Mouse (Mus musculus) erythroblast, embryonic 14.5 days (primary cell): Measurements from ENCODE around the gene Cenpu. TPM values are rescaled to one million over a fixed set of nuclear protein-coding genes. Genes with fewer than 3 reads are reported as not detected.

Source experiments
- H3K27me3 ChIP-seq: 2 replicates; pipeline ENCODE4 v1.6.1; 2012; ENCODE audit warnings: inconsistent platforms; ENCODE audit not compliant: control insufficient read depth
- H3K36me3 ChIP-seq: 2 replicates; pipeline ENCODE4 v1.6.1; 2012; ENCODE audit warnings: mild to moderate bottlenecking, inconsistent platforms; ENCODE audit not compliant: control insufficient read depth
- H3K4me1 ChIP-seq: 2 replicates; pipeline ENCODE4 v1.6.1; 2012; ENCODE audit warnings: inconsistent platforms; ENCODE audit not compliant: control insufficient read depth
- H3K4me3 ChIP-seq: replicated peaks from 2 replicates; pipeline ENCODE3; 2012; ENCODE audit warnings: moderate library complexity, mild to moderate bottlenecking, inconsistent platforms
- H3K9me3 ChIP-seq: 2 replicates; pipeline ENCODE4 v1.6.1; 2012; ENCODE audit warnings: low read length, inconsistent platforms, mixed read lengths; ENCODE audit not compliant: control insufficient read depth
- GATA1 ChIP-seq: IDR thresholded peaks from 2 replicates; pipeline ENCODE4 v1.6.1; 2012; ENCODE audit warnings: low read length, inconsistent platforms, mixed read lengths
- TAL1 ChIP-seq: IDR thresholded peaks from 3 replicates; pipeline ENCODE4 v1.6.1; 2012; ENCODE audit warnings: low read length, inconsistent platforms, mixed read lengths
- polyA plus RNA-seq: library from polyadenylated mRNA; stranded (reverse); fragments of >175 nt; gene quantifications from 2 replicates; pipeline ENCODE4 v1.2.3, GENCODE M21; 2012

The Cenpu gene
- polyA plus RNA-seq, 1 experiment = 2.4 TPM

DNA sequence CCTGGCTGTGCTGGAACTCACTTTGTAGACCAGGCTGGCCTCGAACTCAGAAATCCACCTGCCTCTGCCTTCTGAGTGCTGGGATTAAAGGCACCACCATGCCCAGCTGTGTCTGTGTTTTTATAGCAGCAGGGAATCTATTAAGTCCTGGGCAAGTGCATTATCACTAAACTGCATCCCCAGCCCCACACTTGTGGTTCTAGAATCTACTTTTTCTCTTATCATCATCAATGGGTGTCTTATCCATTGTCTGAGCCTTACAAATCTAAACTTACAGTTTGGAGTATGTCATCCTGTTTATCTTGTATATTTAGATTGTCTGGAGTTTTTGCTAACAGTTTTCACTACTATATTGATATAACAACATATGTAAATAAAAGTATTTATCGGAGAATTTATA lies 36.8 kb downstream of the Cenpu start:
- no peak overlapping the region for H3K4me3 ChIP-seq
- no peaks in the 10 kb centered on the region for H3K9me3 ChIP-seq
- H3K27me3 ChIP-seq = no peaks in the 10 kb centered on the region
- H3K36me3 ChIP-seq = peaks cover 79% of the 10 kb centered on the region
- TF ChIP-seq TAL1 (no peak), GATA1 (no peak)
- peaks cover 37% of the 10 kb centered on the region for H3K4me1 ChIP-seq

DNA sequence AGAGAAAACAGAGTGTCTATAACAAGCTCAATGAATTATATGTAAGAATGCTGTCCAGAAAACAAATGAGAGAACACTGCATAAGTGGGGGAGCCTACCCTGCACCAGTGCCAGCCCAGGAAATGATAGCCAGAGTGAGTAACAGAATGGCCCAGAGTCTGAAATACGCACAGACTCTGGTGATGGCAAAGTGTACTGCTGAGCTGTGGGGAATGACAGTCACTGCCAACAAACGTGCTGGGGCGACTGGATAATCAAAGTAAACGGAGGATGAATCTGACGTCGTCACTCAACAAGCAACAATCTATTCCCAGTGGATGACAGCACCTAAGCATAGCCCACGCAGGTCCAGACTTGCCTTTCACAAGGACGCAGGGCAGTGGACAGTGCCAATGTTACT lies 41.2 kb downstream of the Cenpu start:
- TF ChIP-seq GATA1 (no peak), TAL1 (no peak)
- H3K4me1 ChIP-seq = peaks cover 40% of the 10 kb centered on the region
- no peak overlapping the region for H3K4me3 ChIP-seq
- H3K36me3 ChIP-seq = peaks cover 80% of the 10 kb centered on the region
- H3K9me3 ChIP-seq = no peaks in the 10 kb centered on the region
- H3K27me3 ChIP-seq = no peaks in the 10 kb centered on the region

DNA sequence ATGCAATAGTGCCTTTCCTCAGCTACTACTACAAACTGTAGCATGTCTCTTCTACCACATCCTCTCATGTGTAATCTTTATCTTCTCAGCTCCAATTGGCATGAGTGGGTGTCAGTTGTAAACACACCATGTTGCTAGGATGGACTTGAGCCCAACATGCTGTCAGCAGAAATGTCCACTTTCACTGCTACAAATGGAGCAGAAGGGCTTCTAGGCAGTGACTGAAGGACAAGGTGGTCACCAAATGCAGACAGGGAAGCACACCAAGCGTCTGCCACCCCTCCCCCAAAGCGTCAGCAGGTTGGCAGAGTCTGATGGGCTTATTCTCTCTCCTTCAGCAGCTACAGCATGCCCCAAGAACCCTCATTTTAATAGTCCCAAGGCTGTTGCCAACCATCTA lies 41.9 kb downstream of the Cenpu start:
- no peaks in the 10 kb centered on the region for H3K9me3 ChIP-seq
- TF ChIP-seq GATA1 = no peak
- TF ChIP-seq TAL1 = no peak
- peaks cover 42% of the 10 kb centered on the region for H3K4me1 ChIP-seq
- peaks cover 84% of the 10 kb centered on the region for H3K36me3 ChIP-seq
- H3K27me3 ChIP-seq = no peaks in the 10 kb centered on the region
- H3K4me3 ChIP-seq = no peak overlapping the region

DNA sequence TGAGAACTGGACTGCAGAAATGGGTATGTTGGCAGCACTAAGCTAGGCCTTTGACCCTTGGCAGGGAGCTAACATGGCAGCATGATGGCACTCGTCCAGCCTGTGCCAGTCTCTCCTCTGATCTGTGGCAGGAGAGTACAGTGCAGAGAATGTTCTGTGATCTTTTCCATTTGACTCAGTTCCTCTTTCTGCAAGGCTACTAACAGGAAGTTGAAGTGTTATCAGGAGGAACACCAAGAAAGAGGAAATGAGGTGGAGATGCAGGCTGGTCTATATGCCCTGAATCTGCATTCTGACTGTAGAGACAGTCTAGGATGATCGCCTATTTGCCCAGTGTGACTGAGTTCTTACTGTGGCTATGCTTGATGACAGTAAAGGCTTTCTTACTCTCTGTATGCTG lies 43.8 kb downstream of the Cenpu start:
- no peaks in the 10 kb centered on the region for H3K27me3 ChIP-seq
- H3K4me1 ChIP-seq = peaks cover 50% of the 10 kb centered on the region
- no peak overlapping the region for H3K4me3 ChIP-seq
- TF ChIP-seq GATA1 (no peak), TAL1 (no peak)
- no peaks in the 10 kb centered on the region for H3K9me3 ChIP-seq
- H3K36me3 ChIP-seq = peaks cover 87% of the 10 kb centered on the region

DNA sequence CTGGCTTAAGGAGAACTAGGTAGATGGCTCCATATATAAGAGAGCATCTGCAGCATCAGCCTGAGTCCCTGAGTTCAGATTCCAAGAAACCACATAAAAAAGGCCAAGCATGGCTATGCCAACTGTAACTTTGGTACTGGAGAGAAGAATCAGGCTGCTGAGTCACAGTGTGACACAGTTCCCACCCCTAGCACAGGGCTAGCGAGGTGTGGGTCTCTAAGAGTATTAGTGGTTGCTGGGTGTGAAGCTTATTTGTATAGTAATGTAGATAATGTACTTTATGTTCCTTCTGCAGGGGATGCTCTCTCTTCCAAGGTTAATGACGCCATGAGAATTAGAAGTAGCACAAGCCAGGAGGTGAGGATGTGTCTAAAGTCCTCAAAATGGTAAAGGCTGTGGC lies 44.7 kb downstream of the Cenpu start:
- TF ChIP-seq GATA1 (no peak), TAL1 (no peak)
- Histone ChIP-seq H3K4me3 (no peak overlapping the region), H3K36me3 (peaks cover 88% of the 10 kb centered on the region), H3K4me1 (peaks cover 44% of the 10 kb centered on the region), H3K9me3 (no peaks in the 10 kb centered on the region), H3K27me3 (no peaks in the 10 kb centered on the region)

DNA sequence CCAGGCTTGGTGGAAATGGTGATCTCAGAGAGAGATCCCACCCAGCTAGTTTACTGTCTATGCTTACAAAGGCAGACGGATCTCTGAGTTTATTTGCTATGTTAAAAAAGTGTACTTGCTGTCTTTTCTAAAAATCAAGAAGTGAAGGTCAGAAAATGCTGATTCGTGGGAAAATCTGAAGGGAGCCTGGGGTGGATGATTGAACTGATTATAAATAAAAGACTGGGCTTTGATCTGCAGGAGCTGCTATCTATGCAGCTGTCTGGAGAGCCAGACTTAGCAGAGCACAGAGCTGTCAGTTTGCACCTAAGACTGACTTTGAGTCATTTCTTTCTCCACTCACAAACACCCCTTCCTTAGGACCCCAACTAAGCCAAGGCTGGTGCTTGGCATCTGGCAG lies 45.6 kb downstream of the Cenpu start:
- Histone ChIP-seq H3K9me3 (no peaks in the 10 kb centered on the region), H3K27me3 (no peaks in the 10 kb centered on the region), H3K4me1 (peaks cover 38% of the 10 kb centered on the region), H3K36me3 (peaks cover 87% of the 10 kb centered on the region), H3K4me3 (no peak overlapping the region)
- TF ChIP-seq GATA1 = no peak
- TF ChIP-seq TAL1 = no peak

DNA sequence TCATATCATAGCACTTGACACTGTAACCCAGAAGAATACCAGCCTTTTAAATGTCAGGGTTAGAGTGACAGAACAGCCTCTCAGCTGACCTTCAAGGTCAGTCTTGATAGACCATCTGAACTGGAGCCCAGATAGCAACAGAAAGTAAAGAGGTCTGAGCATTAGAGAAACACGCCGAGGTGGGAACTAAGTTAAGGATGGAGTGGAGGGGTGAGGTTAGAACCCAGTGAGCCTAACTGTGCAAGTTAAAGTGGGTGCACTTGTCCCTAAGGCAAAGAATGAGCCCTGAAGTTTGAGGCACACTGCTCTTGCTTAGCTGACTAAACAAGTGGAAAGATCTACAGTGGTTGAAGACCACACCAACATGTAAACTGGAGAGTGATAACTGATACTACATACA lies 46.3 kb downstream of the Cenpu start:
- H3K27me3 ChIP-seq = no peaks in the 10 kb centered on the region
- TF ChIP-seq GATA1 (no peak), TAL1 (no peak)
- no peak overlapping the region for H3K4me3 ChIP-seq
- H3K4me1 ChIP-seq = peaks cover 36% of the 10 kb centered on the region
- peaks cover 88% of the 10 kb centered on the region for H3K36me3 ChIP-seq
- no peaks in the 10 kb centered on the region for H3K9me3 ChIP-seq

DNA sequence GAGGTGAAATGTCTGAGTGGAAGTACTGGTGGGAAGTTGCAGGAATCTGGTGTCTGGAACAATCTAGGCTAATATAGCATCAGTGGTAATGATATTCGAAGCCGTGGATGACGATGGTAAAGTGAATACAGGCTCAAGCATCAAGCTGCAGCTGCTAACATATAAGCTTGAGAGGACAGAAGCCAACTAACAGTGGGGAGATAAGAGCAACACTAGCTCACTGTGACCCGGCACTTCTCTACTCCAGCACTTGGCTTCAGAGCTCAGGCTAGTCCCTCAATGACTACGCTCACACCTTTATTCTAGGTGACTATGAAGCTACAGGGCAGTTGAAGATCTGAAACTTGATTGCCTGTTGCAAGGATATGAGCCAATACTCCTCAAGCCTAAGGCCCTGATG lies 46.9 kb downstream of the Cenpu start:
- no peaks in the 10 kb centered on the region for H3K27me3 ChIP-seq
- H3K4me3 ChIP-seq = no peak overlapping the region
- H3K36me3 ChIP-seq = peaks cover 85% of the 10 kb centered on the region
- peaks cover 35% of the 10 kb centered on the region for H3K4me1 ChIP-seq
- H3K9me3 ChIP-seq = no peaks in the 10 kb centered on the region
- no peak for TF ChIP-seq GATA1
- TF ChIP-seq TAL1 = no peak

DNA sequence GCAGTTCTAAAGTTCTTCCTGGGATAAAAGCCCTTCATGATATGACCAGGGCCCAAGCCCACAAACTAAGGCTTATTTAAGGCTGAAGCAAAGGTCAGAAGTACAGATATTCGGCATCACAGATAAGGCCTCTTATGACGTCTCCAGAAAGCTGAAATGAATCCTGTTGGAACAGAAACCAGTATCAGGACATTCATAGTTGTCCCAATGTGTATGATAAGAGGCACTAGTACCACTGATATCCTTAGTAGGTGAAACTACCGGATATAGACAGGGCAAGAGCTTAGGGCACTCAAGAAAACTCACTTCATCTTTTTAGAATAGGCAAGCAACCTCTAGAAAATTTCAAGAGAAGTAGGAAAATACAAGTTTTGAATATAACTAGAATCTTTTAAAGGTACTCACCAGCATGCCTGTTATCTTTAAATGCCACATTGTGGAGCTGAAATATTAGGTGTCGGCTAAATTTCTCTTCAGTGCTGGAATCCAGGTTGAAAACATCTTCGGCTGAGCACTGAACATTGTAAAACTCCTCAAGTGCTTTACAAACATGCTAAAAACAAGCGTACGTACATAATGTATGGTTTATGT lies 47.6 kb downstream of the Cenpu start:
- H3K4me1 ChIP-seq = peaks cover 33% of the 10 kb centered on the region
- H3K27me3 ChIP-seq = no peaks in the 10 kb centered on the region
- H3K4me3 ChIP-seq = no peak overlapping the region
- H3K9me3 ChIP-seq = no peaks in the 10 kb centered on the region
- TF ChIP-seq GATA1 (no peak), TAL1 (no peak)
- peaks cover 84% of the 10 kb centered on the region for H3K36me3 ChIP-seq

DNA sequence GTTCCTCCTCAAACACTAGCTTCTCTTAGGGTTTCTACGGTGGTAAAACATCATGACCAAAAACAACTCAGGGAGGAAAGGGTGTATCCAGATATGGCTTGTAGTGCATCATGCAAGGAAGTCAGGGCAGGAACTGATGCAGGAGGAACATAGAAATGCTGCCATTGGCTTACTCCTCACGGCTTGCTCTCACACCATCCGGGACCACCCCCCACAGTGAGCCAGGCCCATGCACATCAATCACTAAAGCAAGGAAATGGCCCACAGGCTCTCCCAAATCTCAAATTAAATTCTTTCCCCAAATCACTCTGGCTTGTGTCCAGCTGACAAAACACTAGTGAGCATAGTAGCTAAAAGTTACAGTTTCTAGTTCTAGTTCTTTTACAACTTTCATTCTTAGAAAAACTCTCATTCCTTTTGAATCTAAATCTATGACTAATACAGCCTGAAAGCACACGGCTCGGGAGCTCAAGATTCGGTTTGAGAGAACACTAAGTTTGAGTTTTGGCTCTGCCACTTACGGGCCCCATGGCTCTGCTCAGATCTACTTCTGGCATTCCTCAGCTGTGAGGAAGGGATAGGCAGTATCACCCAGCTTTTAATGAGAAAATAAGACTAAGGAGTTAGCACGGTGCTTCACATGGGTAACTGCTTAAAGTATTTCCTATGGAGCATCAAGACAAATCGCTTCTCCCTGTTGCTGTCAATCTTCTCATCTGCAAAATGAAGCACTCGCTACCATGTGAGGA lies 49.3 kb downstream of the Cenpu start:
- TF ChIP-seq GATA1 = no peak
- TF ChIP-seq TAL1 = no peak
- Histone ChIP-seq H3K36me3 (peaks cover 86% of the 10 kb centered on the region), H3K27me3 (no peaks in the 10 kb centered on the region), H3K9me3 (no peaks in the 10 kb centered on the region), H3K4me3 (no peak overlapping the region), H3K4me1 (peaks cover 33% of the 10 kb centered on the region)
